Mouse (Mus musculus): ENCODE measurements around the gene Cutal. TPM values are rescaled to one million over a fixed set of nuclear protein-coding genes. Genes with fewer than 3 reads are reported as not detected.
"Not testable (repeated sequence)": the region's sequence is repeated elsewhere in the genome, so short reads cannot be mapped to it uniquely, and the experiment has no call there.

The Cutal gene
- 0.16 and 0.35 TPM in 2 replicates for polyA plus RNA-seq (2015; fragmentation: Nextera tagmentation; extraction: Ambion mirVana)

- Histone ChIP-seq H3K4me2 (ENCODE audit: low read length) (peak within 1 kb of the TSS; percentile 26), H3K27ac (ENCODE audit: low read depth, low read length) (no peak within 1 kb of the TSS), H3K9me3 (ENCODE audit: control insufficient read depth, low read length) (no peaks in the 10 kb centered on the region), H3K27me3 (replicated peaks; ENCODE audit: control insufficient read depth, insufficient read depth, low read length) (peaks cover 16% of the 10 kb centered on the region), H3K9ac (ENCODE audit: low read depth, low read length) (no peak within 1 kb of the TSS), H3K4me1 (ENCODE audit: control insufficient read depth, insufficient read depth, low read depth, low read length) (peaks cover 13% of the 10 kb centered on the region), H3K36me3 (ENCODE audit: control insufficient read depth, insufficient read depth, low read length) (no peaks in the 10 kb centered on the region), H3K4me3 (ENCODE audit: low read length) (no peak within 1 kb of the TSS)
- no peak for ATAC-seq
- WGBS, result 3% methylated on average over 14 of the region's 14 CpGs
These were observed at the start of gene Cutal for GRCm38 (mm10) chr2:34874271-34874670. Gene Cutal, plus strand, starts transcription at chr2:34874396.

GRCm38 (mm10) chr2:34825827-34826459 lies 48.3 kb upstream of the Cutal start, which contains the start of gene Fbxw2:
Gene Fbxw2, minus strand, starts transcription at chr2:34826311.
- peak; percentile 98 for ATAC-seq
- H3K27ac ChIP-seq (ENCODE audit: low read depth, low read length), result peak within 1 kb of the TSS; percentile 81
- peaks cover 18% of the 10 kb centered on the region for H3K4me1 ChIP-seq (ENCODE audit: control insufficient read depth, insufficient read depth, low read depth, low read length)
- peak within 1 kb of the TSS; percentile 94 for H3K4me3 ChIP-seq (ENCODE audit: low read length)
- peaks cover 10% of the 10 kb centered on the region; the same call in 1 of the 2 replicates for H3K9me3 ChIP-seq (ENCODE audit: control insufficient read depth, low read length)
- H3K9ac ChIP-seq (ENCODE audit: low read depth, low read length), result peak within 1 kb of the TSS; percentile 98
- H3K27me3 ChIP-seq (replicated peaks; ENCODE audit: control insufficient read depth, insufficient read depth, low read length), result no peaks in the 10 kb centered on the region
- WGBS, result under 1% methylated on average over 55 of the region's 57 CpGs
- H3K4me2 ChIP-seq (ENCODE audit: low read length), result peak within 1 kb of the TSS; percentile 98
- H3K36me3 ChIP-seq (ENCODE audit: control insufficient read depth, insufficient read depth, low read length), result no peaks in the 10 kb centered on the region

GRCm38 (mm10) chr2:34826460-34827231 lies 47.5 kb upstream of the Cutal start:
- H3K36me3 ChIP-seq (ENCODE audit: control insufficient read depth, insufficient read depth, low read length), result no peaks in the 10 kb centered on the region
- 37% methylated on average over 20 of the region's 21 CpGs for WGBS
- peak; percentile 44 for ATAC-seq
- H3K9me3 ChIP-seq (ENCODE audit: control insufficient read depth, low read length), result peaks cover 10% of the 10 kb centered on the region; the same call in 1 of the 2 replicates
- H3K4me3 ChIP-seq (ENCODE audit: low read length), result peak overlapping the region; percentile 94
- peak overlapping the region; percentile 98 for H3K9ac ChIP-seq (ENCODE audit: low read depth, low read length)
- H3K4me1 ChIP-seq (ENCODE audit: control insufficient read depth, insufficient read depth, low read depth, low read length), result peaks cover 18% of the 10 kb centered on the region
- peak overlapping the region; percentile 81 for H3K27ac ChIP-seq (ENCODE audit: low read depth, low read length)
- H3K27me3 ChIP-seq (replicated peaks; ENCODE audit: control insufficient read depth, insufficient read depth, low read length), result no peaks in the 10 kb centered on the region
- peak overlapping the region; percentile 98 for H3K4me2 ChIP-seq (ENCODE audit: low read length)

GRCm38 (mm10) chr2:34827591-34827990 lies 46.6 kb upstream of the Cutal start:
- 93% methylated on average over 4 of the region's 4 CpGs for WGBS
- Histone ChIP-seq H3K27ac (ENCODE audit: low read depth, low read length) (no peak overlapping the region), H3K36me3 (ENCODE audit: control insufficient read depth, insufficient read depth, low read length) (no peaks in the 10 kb centered on the region)

GRCm38 (mm10) chr2:34828026-34828425 lies 46.2 kb upstream of the Cutal start:
- Histone ChIP-seq H3K4me3 (ENCODE audit: low read length) (no peak overlapping the region), H3K9ac (ENCODE audit: low read depth, low read length) (no peak overlapping the region), H3K4me2 (ENCODE audit: low read length) (no peak overlapping the region), H3K27me3 (replicated peaks; ENCODE audit: control insufficient read depth, insufficient read depth, low read length) (no peaks in the 10 kb centered on the region), H3K4me1 (ENCODE audit: control insufficient read depth, insufficient read depth, low read depth, low read length) (peaks cover 18% of the 10 kb centered on the region), H3K36me3 (ENCODE audit: control insufficient read depth, insufficient read depth, low read length) (no peaks in the 10 kb centered on the region), H3K27ac (ENCODE audit: low read depth, low read length) (no peak overlapping the region), H3K9me3 (ENCODE audit: control insufficient read depth, low read length) (peaks cover 10% of the 10 kb centered on the region; the same call in 1 of the 2 replicates)
- WGBS, result 84% methylated on average over 1 of the region's 1 CpGs
- no peak for ATAC-seq

More at GRCm38 (mm10) chr2:34827591-34827990, 46.6 kb upstream of the Cutal start:
- no peak overlapping the region for H3K9ac ChIP-seq (ENCODE audit: low read depth, low read length)
- H3K4me1 ChIP-seq (ENCODE audit: control insufficient read depth, insufficient read depth, low read depth, low read length), result peaks cover 18% of the 10 kb centered on the region
- no peak overlapping the region for H3K4me2 ChIP-seq (ENCODE audit: low read length)
- H3K27me3 ChIP-seq (replicated peaks; ENCODE audit: control insufficient read depth, insufficient read depth, low read length), result no peaks in the 10 kb centered on the region
- ATAC-seq, result no peak
- peaks cover 10% of the 10 kb centered on the region; the same call in 1 of the 2 replicates for H3K9me3 ChIP-seq (ENCODE audit: control insufficient read depth, low read length)
- no peak overlapping the region for H3K4me3 ChIP-seq (ENCODE audit: low read length)

- not testable (repeated sequence) for ATAC-seq; H3K4me2 ChIP-seq (ENCODE audit: low read length); H3K9ac ChIP-seq (ENCODE audit: low read depth, low read length); H3K4me3 ChIP-seq (ENCODE audit: low read length); H3K27ac ChIP-seq (ENCODE audit: low read depth, low read length); H3K36me3 ChIP-seq (ENCODE audit: control insufficient read depth, insufficient read depth, low read length); H3K4me1 ChIP-seq (ENCODE audit: control insufficient read depth, insufficient read depth, low read depth, low read length); H3K27me3 ChIP-seq (replicated peaks; ENCODE audit: control insufficient read depth, insufficient read depth, low read length)
- H3K9me3 ChIP-seq (ENCODE audit: control insufficient read depth, low read length), result peaks cover 10% of the 10 kb centered on the region; the same call in 1 of the 2 replicates
- WGBS, result 92% methylated on average over 17 of the region's 17 CpGs
These were observed 44.1 kb upstream of the Cutal start for GRCm38 (mm10) chr2:34830066-34830465.

- H3K27ac ChIP-seq (ENCODE audit: low read depth, low read length); H3K9ac ChIP-seq (ENCODE audit: low read depth, low read length); H3K4me2 ChIP-seq (ENCODE audit: low read length); H3K4me3 ChIP-seq (ENCODE audit: low read length); H3K27me3 ChIP-seq (replicated peaks; ENCODE audit: control insufficient read depth, insufficient read depth, low read length); H3K4me1 ChIP-seq (ENCODE audit: control insufficient read depth, insufficient read depth, low read depth, low read length); H3K36me3 ChIP-seq (ENCODE audit: control insufficient read depth, insufficient read depth, low read length); ATAC-seq: not testable (repeated sequence)
- peaks cover 10% of the 10 kb centered on the region; the same call in 1 of the 2 replicates for H3K9me3 ChIP-seq (ENCODE audit: control insufficient read depth, low read length)
- 72% methylated on average over 11 of the region's 11 CpGs for WGBS
These were observed 41.3 kb upstream of the Cutal start, which contains the start of gene Gm34653 for GRCm38 (mm10) chr2:34832766-34833457. Gene Gm34653, plus strand, starts transcription at chr2:34833007.

- no peaks in the 10 kb centered on the region for H3K4me1 ChIP-seq (ENCODE audit: control insufficient read depth, insufficient read depth, low read depth, low read length)
- H3K27ac ChIP-seq (ENCODE audit: low read depth, low read length), result no peak overlapping the region
- 86% methylated on average over 17 of the region's 17 CpGs for WGBS
- H3K36me3 ChIP-seq (ENCODE audit: control insufficient read depth, insufficient read depth, low read length), result no peaks in the 10 kb centered on the region
- no peak overlapping the region for H3K4me2 ChIP-seq (ENCODE audit: low read length)
- no peak overlapping the region for H3K4me3 ChIP-seq (ENCODE audit: low read length)
- no peaks in the 10 kb centered on the region for H3K27me3 ChIP-seq (replicated peaks; ENCODE audit: control insufficient read depth, insufficient read depth, low read length)
- H3K9ac ChIP-seq (ENCODE audit: low read depth, low read length), result no peak overlapping the region
- H3K9me3 ChIP-seq (ENCODE audit: control insufficient read depth, low read length), result peaks cover 10% of the 10 kb centered on the region; the same call in 1 of the 2 replicates
- ATAC-seq, result no peak
These were observed 40.6 kb upstream of the Cutal start for GRCm38 (mm10) chr2:34833624-34834023.

All from hindbrain, embryonic 16.5 days (tissue).